Mouse (Mus musculus) ovary, postnatal 36 days (tissue): ENCODE measurements at regions not wholly inside any gene's neighbourhood (a gene's known extent, or its start where the extent isn't known, plus 50 kb on each side); places are given as distances from the start of the nearest gene placed in this dataset.

Experiments used
- DNase-seq: peaks from one replicate; pipeline ENCODE4 v3.0.0; 2022; ENCODE audit warnings: low spot score, mixed read lengths

DNA sequence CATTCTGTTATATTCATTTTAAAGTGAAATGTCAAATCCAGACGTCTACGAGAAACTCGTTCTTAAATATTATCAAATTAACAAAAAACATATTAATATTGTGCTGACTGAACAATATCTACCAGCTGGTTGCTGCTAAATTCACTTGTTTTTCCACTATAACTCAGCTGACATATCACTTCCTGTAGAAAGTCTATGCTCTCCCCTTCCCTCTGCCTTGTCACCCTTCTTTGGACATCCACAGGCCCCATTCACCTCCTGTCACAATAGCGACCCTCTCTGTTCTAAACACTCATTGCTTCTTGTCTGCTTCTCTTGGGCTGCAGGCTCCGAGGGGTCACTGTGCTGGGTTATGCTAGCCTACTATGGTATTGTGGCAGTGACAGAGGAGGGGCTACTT, 52.5 kb upstream of the Cplx2 start:
- DNase-seq, result no peak

DNA sequence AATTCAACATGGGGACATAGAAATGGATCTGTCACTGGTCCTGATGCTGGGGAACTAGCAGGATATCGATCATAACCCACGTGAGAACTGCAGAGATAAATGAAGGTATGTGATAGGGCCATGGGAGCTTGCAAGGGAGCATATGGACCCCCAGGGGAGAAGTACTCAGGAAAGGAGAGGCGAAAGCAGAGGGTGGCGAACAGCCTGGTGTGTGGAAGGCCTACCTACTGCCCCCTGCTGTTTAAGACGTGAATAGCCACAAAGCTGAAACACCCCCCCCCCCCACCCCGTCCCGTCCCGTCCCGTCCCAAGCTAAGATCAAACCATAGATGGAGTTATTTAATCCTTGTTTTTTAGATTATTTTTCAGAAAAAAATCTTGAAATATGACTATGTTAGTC, 50.9 kb upstream of the Cplx2 start:
- no peak for DNase-seq

DNA sequence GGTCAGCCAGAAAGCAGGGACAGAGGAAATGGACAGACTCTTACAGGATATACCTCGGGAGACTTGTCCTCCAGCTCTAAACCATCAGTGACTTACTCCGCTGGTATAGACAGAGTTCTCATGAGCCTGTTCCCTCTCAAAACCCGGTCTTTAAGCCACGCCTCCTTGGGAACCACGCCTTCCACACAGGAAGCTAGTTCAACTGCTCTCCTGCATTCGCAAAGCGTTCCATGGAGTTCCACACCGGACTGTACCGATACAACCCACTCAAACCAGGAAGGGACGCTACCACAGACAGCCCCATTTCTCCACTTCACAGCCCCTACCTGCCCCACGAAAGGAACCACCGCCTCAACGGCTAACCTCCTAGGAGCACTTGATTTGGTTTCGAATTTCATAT, 50.1 kb upstream of the Cplx2 start:
- no peak for DNase-seq
